Mouse (Mus musculus): ENCODE measurements around the gene Prss2. TPM values are rescaled to one million over a fixed set of nuclear protein-coding genes. Genes with fewer than 3 reads are reported as not detected.
"Not testable (repeated sequence)": the region's sequence is repeated elsewhere in the genome, so short reads cannot be mapped to it uniquely, and the experiment has no call there.

Prss2 gene
- total RNA-seq (2021): not detected
- long read RNA-seq, experiment 1: 0 reads
- long read RNA-seq, experiment 2: 0 reads

DNA sequence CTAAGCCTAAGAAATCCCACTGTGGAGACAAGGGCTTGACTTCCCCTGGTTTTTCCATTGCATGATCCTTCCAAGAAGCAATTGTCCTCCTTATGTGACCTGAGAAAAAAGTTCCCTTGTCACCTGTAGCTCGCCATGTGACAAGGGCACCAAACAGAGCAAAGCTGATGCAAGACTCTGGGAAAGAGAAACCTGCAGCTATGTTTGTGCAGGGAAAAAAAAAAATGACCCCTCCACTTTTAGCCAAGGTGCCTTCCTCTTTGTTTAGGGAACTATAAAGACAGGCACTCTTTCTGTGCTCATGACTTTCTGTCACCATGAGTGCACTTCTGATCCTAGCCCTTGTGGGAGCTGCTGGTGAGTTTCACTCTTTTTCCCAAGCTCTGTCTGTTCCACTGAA, at the start of gene Prss2:
Gene Prss2, plus strand, starts transcription at position 301 of the 400 bp plus-strand sequence.
- DNase-seq: no peak

DNA sequence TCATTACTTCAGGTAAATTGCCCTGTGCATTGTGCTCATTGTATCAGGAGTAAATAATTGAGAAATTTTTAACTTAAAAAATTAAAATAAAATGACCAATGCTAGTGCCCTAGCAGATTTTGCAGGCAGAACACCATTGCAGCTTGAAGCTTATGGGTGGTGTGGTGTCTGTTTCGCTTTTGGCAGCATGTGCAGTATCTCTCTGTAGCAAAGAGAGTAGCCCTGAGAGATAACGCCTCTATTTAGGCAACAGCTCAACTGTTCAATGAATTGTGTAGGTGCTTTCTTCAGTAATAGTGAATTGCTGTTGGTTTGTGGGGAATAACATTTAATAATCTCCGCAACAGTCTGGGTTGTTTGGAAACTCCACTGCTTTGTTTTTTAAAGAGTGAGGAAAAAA, 22.2 kb upstream of the Prss2 start:
- DNase-seq: no peak

DNA sequence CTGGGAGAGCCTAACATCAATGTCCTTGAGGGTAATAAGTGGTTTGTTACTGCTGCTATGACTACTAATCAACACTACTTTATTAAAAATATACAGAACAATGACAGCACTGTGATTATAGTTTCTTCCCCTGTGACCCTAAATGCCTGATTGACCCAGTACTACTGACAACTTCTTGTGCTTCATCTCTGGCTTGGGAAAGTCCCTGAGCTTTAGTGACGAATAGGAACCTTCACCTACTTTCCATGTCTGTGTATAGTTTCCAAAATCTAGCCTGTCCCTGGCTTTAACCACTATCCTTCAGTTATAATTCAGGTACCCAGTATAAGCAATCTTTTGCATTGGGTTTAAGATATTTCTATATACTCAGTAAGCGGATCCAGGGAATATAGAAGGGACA, 16.7 kb upstream of the Prss2 start:
- DNase-seq: no peak

DNA sequence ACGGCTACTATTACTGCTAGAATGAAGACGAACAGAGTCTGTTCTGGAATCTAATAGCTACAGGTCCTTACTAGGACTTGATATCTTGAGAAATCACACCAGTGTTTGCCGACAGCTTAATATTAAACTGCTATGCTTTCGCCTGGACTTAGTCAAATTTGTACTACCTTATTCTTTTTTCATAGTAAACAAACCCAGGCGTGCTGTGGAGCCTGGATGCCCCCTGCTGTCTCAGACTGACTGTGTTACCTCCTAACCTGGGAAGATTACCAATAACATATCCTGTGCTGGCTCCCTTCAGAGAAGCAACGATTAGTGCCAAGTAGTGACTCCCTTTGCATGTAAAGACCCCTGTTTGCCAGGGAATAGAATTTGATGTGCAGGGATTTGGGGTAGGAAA, 16.3 kb upstream of the Prss2 start:
- DNase-seq: no peak

DNA sequence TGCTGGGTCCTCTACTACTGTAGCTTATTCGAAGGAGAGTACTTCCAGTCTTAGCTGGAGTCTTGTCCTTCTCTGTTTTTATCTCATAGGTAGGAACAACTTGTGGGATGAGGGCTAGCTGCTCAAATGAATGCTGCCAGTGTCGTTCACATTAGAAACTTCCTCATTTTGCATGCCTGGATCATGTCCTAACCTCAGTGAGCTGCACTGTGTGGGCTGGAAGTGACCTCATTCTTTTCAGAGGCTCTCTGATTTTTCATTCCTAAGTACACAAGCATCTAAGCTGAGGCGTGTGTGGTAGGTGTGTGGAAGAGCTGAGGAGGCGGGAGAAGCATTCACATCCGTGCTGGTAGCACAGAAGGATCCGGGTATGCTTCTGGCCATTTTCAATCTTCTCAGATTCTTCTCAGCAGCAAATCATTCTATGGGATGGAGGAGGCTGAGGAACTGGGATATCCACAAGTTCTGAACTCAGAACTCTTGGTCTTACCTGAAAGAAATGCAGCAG, 3.5 kb upstream of the Prss2 start:
- no peak for DNase-seq

DNA sequence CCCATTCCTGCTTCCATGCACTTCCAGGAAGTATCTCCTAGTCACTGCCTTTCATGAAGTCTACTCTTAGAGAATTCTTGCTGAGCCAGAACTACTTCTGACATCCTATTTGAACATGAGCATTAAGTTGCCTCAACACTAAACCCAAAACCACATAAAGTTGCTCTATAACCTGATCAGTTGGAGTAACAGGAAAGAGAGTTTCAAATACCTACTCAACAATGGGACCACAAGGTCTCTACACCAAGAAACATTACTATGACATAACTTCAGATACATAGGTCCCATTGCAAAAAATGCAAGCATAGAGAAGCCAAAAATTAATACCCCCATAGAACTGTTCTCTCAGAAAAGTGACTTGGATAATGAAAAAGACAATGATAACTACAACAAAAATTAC, 4.9 kb downstream of the Prss2 start:
- DNase-seq: no peak

DNA sequence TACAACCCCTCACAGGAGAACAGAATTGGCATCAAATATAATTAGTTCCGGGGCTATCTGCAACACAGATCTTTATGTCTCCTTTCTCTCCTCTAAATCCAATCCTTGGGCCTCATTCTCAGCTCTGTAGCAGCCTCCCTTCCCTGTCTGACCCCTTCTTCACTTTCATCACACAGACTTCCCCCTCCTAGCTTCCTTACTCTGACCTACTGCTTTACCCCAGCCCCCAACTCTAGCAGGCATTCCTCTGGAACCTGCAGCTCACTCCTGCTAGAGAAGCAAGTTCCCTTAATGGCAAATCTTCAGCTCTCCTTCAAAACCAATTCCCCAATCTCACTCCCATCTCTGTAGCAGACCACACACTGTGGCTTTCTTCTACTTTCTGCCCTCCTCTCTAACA, 5.8 kb downstream of the Prss2 start:
- no peak for DNase-seq

DNA sequence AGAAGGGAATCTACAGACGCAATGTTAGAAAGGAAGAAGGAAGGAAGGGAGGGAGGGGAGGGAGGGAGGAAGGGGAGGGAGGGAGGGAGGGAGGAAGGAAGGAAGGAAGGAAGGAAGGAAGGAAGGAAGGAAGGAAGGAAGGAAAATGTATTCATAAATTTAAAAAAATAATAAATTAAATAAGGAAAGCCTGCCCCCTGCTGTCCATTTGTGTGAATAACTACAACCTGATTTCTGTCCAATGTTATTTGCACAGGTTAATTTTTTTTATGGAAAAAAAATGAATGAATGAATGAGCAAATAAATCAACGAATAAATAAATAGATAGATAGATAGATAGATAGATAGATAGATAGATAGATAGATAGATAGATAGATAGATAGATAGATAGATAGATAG, 8.4 kb downstream of the Prss2 start:
- peak; percentile 24 for DNase-seq

DNA sequence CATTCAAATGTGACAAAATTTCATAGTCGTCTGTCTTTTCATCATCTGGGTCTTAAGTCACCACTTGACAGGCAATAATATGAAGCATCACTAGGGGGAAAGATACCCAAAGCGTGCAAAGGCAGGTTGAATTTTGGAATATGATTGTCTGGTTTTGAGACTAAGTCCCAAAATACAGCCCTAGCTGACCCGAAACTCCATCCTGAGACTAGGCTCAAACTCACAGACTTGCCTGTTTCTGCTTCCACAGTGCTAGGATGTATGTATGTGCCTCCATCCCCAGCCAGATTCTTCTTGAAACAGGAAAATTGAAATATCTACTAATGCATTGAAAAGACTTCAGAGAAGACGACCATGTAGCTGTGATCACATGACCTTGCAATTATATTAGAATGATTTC, 10.6 kb downstream of the Prss2 start:
- no peak for DNase-seq

DNA sequence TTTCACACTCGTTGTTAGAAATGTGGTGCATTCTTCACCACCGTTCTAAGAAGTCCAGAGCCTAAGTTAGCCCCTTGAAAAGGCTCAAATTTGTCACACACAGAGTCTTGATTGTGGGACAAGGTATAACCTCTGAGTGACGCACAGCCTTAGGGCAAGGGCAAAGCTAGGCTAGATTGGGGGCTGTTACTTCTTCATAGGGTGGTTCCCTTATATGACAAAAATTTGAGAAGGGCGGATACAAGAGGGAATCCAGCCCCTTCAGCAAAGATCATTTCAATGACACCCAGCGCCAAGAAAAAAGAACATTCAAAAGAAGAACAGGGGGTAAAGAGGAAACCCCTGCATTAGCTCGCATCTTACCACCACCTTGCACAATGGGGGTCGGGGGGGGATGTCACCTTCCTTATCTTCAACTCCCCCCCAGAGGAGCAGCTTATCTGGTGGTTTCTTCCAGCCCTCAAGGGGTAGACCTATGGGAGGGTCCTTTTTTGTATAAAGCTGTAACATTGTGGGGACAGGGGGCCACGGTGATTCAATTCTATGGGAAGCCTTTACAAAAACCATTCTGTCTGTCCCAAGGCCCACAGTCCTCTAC, 11.2 kb downstream of the Prss2 start:
- DNase-seq: no peak

DNA sequence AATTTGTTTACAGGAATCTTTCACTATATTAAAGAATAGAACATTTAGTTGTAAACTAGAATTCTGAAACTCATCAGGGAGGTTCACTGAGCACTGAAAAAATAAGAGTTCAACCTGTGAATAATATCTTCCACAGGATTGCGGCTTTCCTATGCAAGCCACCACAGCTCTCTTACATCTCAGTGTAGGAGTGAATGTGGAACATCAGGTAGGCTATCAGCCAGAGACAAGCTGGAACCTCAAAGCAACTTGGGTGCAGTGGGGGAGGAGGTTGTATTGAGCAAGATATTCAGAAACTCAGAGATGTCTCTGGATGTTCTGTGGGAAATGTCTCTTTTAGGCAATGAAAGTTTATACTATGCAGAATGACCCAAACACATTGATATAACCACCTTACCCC, 15.8 kb downstream of the Prss2 start:
- DNase-seq: no peak

DNA sequence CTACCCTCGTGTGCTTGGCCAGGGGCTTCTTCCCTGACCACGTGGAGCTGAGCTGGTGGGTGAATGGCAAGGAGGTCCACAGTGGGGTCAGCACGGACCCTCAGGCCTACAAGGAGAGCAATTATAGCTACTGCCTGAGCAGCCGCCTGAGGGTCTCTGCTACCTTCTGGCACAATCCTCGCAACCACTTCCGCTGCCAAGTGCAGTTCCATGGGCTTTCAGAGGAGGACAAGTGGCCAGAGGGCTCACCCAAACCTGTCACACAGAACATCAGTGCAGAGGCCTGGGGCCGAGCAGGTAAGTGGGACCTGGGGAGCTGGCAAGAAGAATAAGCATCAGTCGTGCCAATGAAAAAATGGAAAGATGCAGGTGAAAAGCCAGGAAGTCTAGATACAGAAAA, 16.7 kb downstream of the Prss2 start:
- not testable (repeated sequence) for DNase-seq

DNA sequence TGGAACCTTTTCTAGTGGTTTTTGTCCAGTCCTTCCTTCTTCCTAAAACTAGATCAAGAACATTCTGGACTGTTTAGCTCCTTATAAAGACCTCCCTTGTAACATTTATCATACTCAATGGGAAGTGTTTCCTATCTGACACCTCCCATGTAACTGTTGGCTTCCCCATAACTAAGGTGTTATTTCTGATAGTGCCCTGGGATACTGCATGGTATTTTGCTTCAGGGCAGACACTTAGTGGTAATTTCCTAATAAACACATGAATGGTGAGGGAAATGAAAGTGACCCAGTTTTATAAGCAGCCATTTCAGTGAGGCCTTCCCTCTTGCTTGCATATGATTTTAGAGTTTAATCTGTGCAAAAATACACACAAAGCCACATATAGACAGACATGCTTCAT, 19.2 kb downstream of the Prss2 start:
- no peak for DNase-seq

DNA sequence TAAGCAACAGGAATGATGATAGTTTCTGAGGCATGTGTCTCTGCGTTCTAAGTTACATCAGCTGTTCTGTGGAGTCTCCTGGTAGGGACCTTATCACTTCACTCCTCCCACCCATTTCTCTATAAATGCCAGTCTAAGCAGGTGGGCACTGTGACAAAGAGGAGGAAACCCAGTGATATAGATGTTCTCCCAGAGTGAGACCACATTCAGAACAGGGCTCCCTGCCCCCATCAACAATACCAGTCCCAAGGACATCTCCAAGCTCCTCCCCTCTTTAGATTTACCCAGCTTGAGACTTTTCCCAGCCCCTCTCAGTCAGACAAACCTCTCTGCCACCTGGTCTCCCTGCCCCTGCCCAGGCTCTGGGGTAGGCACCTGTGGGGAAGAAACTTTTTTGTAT, 20.2 kb downstream of the Prss2 start:
- DNase-seq: no peak

DNA sequence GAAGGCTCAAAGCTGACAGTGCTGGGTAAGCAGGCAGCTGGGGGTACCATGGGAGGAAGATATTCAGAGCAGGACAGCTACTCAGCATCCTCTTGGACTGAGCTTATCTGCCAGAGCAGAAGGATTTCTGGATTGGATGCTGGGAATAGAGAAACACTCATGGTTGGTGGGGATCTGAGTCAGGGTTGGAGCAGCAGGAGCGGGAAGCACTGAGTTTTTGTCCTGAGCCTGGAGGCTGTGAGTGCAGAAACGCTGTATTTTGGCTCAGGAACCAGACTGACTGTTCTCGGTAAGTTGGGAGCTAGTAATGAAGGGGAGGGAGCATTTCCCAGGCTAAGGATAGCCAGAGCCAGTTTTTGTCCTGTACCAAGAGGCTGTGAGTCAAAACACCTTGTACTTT, 21.4 kb downstream of the Prss2 start:
- no peak for DNase-seq

DNA sequence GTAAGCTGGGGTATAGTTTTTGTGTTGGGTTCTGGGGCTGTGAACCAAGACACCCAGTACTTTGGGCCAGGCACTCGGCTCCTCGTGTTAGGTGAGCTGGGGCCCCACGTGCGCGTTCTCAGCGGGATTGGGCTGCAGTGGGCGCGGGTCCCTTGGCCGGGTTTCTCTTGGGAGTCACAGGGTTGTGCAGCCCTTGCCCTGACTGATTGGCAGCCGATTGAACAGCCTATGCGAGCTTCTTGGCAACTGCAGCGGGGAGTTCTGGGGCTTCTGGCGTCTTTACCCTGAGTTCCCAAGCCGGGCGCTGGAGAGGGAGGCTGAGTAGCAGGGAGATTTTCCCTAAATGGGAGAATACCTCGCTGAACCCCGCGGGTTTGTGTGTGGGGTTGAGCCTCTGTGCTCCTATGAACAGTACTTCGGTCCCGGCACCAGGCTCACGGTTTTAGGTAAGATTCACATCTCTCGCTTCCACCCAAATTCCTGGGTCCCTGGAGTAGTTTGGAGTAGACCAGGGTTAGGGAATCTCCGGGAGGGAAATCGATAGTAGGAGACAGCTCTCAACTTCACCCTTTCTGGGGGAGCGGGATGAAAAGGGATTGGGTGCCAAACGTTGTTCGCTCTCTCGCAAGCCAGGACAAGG, 21.9 kb downstream of the Prss2 start:
- peak; percentile 18 for DNase-seq

DNA sequence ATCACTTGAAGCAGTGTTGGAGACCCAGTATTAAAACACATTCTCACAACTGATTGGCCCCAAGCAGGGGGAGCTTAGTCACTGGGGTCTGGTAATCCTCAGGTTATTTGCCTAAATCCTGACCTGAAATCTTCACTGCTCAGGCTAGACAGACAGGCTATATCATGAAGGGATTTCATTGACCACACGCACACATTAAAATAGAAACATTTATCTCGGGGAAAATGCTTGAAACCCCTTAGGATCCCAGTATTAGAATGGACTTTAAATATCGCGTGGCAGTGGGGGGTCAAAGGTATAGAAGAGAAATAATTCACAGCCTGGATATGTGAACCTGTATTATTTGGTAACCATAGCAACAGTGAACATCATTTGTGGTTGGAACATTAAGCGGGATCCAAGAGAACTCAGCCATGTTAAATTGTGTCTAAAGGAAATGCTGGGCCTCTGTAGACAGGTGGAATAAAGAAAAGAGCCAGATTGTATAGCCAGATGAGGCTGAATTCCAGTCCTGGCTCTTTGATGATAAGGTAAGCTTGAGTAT, 22.9 kb downstream of the Prss2 start:
- DNase-seq: no peak

DNA sequence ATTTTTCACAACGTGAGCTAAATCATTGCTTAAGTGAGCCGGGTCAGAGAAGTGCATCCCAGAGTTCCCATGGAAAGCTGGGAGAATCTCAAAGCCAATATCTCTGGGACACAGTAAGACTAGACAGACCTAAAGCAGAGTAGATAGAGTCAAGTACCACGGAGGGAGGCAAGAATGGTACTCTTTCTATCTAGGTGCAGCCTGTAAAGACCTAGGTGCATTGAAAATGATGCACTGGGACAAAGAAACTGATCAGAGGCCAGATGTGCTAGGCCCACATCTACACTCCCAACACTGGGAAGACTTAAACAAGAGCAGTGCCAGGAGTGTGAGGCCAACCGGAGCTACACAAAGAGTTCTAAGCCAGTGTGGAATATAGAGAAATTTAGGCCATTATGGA, 23.7 kb downstream of the Prss2 start:
- DNase-seq: no peak

DNA sequence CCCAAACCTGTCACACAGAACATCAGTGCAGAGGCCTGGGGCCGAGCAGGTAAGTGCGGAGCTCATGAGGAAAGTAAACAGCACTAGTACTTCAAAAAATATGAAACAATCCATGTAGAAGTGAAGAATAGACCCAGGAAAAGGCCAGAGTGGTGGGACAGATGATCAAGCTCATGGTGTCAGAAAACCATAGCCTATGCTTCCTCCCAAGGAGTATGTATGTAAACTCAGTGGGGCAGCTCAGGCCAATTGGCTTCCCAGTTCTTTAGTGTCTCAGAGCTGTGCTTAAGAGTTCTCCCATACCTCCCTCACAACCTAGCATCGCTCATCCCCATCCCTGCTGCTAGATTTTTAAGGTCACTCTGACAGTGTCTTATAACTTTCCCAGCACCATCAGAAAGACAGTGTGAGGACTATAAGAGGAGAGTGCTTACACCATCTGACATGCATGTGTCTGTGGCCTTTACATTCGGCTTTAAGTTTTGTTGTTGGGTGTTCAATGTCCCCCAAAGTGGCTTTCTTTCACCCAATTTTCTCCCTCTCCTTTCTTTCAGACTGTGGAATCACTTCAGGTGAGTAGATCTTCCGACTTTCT, 25.6 kb downstream of the Prss2 start:
- no peak for DNase-seq

DNA sequence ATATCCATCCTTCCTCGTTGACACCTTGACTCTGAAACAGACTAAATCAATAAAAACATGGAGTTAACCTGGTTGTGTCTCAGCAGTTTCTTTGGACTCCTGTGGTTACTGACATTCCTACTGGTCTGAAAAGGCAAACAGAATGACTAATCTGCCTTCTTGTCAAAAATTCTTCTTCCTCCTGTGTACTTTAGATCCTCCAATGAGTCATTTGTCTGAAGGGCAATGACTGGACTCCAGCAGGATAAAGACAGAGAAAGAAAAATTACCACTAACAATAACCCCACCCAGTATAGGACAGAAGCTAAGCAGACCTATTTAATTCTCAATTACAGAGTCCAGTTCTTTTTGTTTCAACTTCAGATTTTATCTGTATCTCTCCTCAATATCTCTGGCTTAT, 26.7 kb downstream of the Prss2 start:
- DNase-seq: no peak

DNA sequence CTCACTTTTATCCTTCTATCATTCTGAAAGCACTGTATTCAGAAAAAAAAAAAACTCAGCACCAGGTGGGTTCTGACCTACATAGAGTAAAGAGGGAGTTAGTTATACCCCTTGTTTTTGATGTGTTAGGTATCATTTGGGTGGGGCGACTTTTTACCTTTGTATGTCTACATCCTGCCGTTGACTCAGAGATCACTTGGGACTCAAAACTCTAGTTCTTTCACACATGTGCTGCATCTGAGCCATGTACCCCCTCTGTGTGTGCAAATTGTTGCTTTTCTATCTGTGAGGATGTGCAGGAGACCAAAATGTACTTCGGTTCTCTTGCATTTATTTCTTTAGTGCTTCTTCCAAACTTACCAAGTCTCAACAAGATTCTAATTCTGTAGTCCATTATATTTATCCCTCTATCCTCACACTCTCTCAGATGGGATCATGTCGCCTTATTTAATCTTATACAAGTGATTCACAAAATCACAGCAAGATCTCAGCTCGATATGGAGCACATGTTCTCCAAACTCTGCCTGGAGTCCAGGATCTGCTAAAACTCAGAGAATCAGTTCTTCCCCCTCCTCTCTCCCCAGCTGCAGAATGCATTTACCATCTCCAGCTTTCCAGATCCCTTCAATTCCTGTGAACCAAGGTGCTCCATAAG, 31.9 kb downstream of the Prss2 start:
- DNase-seq: no peak

DNA sequence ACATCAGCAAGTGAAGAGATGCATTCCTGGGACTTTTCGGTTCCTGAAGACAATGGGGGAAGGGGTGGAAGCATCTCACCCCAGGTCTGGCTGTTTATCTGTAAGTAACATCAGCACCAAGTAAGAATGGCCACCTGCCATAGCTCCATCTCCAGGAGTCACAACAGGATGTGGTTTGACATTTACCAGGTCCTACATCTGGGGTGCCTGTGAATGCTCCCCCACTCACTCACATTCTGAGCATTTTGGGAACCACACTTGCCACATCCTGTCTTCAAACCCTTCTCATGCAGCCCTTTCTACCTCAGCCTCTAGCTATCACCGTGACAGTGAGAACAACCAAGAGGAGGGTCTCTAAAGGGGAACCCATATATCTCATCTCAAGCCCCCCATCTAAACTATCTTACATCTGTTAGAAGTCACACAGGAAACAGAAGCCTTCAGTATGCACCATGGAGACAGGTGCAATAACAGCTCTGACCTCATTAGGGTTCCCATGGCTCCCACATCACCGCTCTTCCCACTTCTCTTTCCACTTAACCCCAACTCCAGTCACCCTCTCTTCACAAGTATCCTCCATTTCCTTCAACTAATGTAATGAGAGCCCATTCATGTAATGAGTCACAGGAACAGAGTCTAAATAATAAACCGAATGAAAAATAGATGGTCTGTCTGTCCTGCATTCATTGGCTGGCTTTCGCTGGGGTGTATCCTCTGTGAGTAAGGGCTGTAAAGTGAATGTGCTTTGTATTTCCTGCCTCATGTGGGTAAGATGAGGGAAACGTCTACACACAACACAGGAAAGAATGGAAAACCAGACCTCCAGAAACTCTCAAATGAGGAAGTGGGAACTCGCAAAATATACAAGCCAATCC, 32.9 kb downstream of the Prss2 start:
- DNase-seq: no peak
